Mouse (Mus musculus) hindbrain, embryonic 14.5 days (tissue): Measurements from ENCODE around the gene Piwil1. TPM values are rescaled to one million over a fixed set of nuclear protein-coding genes. Genes with fewer than 3 reads are reported as not detected.

Experiments
- ATAC-seq: fragments of 200-750 bp; cut with Nextera tagmentation; 2 replicates; pipeline ENCODE4 v1.8.0; 2017; ENCODE audit warnings: moderate number of reproducible peaks, mild to moderate bottlenecking, moderate TSS enrichment, moderate library complexity; ENCODE audit not compliant: low FRiP score
- DNase-seq: peaks from one replicate; pipeline ENCODE4 v3.0.0-alpha.2; 2015; ENCODE audit warnings: low spot score
- H3K27ac ChIP-seq: fragments of 300-500 bp; sonication (generic); 2 replicates; pipeline ENCODE4 v1.5.1; 2014; ENCODE audit warnings: mild to moderate bottlenecking, moderate library complexity
- H3K27me3 ChIP-seq: fragments of 300-500 bp; sonication (generic); 2 replicates; pipeline ENCODE4 v1.6.1; 2014; ENCODE audit warnings: mild to moderate bottlenecking, low read length, mixed read lengths; ENCODE audit not compliant: control insufficient read depth, insufficient read depth
- H3K36me3 ChIP-seq: fragments of 300-500 bp; sonication (generic); replicated peaks from 2 replicates; pipeline ENCODE4 v1.6.1; 2014; ENCODE audit not compliant: control insufficient read depth, insufficient read depth
- H3K4me1 ChIP-seq: fragments of 300-500 bp; sonication (generic); replicated peaks from 2 replicates; pipeline ENCODE4 v1.6.1; 2014; ENCODE audit warnings: antibody characterized with exemption, low read length, mixed read lengths; ENCODE audit not compliant: control insufficient read depth, insufficient read depth
- H3K4me2 ChIP-seq: fragments of 300-500 bp; sonication (generic); replicated peaks from 2 replicates; pipeline ENCODE4 v1.6.1; 2014; ENCODE audit warnings: mild to moderate bottlenecking, moderate library complexity
- H3K4me3 ChIP-seq: fragments of 300-500 bp; sonication (generic); replicated peaks from 2 replicates; pipeline ENCODE4 v1.5.1; 2014; ENCODE audit warnings: mild to moderate bottlenecking, low read length
- H3K9ac ChIP-seq: fragments of 300-500 bp; sonication (generic); 2 replicates; pipeline ENCODE4 v1.6.1; 2014
- H3K9me3 ChIP-seq: fragments of 300-500 bp; sonication (generic); 2 replicates; pipeline ENCODE4 v1.6.1; 2016; ENCODE audit warnings: low read length; ENCODE audit not compliant: control insufficient read depth
- WGBS: fragments of 180-500 bp; shearing (Covaris S2); extraction: QIAGEN DNeasy Blood & Tissue Kit; methylation state at CpG from one replicate; pipeline ENCODE4 v1.1.7; 2014; 5-methylcytosine and 5-hydroxymethylcytosine counted together
- polyA plus RNA-seq: library from polyadenylated mRNA; unstranded; fragments of >200 nt; fragmentation: Nextera tagmentation; extraction: Ambion mirVana; gene quantifications from 2 replicates; pipeline ENCODE4 v1.2.1, GENCODE M21; 2014

Piwil1 gene
- polyA plus RNA-seq, 1 experiment from 2014 or later, result 0.19 TPM

DNA sequence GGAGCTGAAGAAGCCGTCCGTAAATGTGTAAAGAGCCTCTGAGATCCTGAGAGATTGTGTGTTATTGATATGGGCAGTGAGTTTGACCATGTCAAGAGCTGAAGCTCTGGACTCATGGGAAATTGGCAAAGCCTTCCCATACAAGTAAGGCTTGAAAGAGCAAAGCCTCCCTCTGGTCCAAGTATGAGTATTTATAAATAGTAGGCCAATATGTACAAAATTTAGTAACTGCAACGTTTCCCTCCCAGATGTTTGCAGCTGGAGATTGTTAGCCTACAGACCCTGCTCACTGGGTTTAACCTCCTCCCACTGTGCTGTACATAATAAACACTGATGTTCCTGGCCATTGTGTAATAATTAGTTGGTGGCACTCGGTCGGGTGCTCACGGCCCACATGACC is 24.5 kb upstream of the Piwil1 start:
- H3K4me2 ChIP-seq, result no peak overlapping the region
- H3K9me3 ChIP-seq, result no peaks in the 10 kb centered on the region
- ATAC-seq, result no peak
- no peak overlapping the region for H3K4me3 ChIP-seq
- no peaks in the 10 kb centered on the region for H3K4me1 ChIP-seq
- DNase-seq, result no peak
- no peak overlapping the region for H3K27ac ChIP-seq
- WGBS, result 79% methylated on average over 6 of the region's 6 CpGs
- H3K36me3 ChIP-seq, result no peaks in the 10 kb centered on the region
- H3K9ac ChIP-seq, result no peak overlapping the region
- H3K27me3 ChIP-seq, result no peaks in the 10 kb centered on the region

DNA sequence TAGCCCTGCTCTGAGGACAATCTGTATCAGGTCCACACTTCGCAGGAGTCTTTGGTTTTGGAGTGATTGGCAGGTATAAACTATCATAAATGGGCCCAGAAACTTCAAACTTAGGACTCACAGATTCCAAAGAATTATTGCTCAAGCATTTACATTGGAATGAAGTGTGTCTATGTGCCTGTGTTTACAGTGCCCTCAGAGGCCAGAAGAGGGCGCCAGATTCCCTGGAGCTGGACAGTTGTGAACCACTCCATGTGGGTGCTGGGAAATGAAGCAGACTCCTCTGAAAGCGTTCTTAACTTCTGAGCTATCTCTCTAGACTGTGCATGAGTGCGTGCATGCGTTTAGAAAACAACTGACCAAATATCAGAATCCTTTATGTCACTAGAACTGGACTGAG is 20.9 kb upstream of the Piwil1 start:
- no peak overlapping the region for H3K9ac ChIP-seq
- DNase-seq, result no peak
- H3K4me2 ChIP-seq, result no peak overlapping the region
- H3K36me3 ChIP-seq, result no peaks in the 10 kb centered on the region
- no peak for ATAC-seq
- 47% methylated on average over 5 of the region's 5 CpGs for WGBS
- peaks cover 4% of the 10 kb centered on the region; the same call in 1 of the 2 replicates for H3K4me1 ChIP-seq
- no peak overlapping the region for H3K4me3 ChIP-seq
- no peaks in the 10 kb centered on the region for H3K27me3 ChIP-seq
- H3K27ac ChIP-seq, result no peak overlapping the region
- H3K9me3 ChIP-seq, result 0 out of 2 replicates have a peak, but pooled peaks cover 4% of the 10 kb centered on the region

DNA sequence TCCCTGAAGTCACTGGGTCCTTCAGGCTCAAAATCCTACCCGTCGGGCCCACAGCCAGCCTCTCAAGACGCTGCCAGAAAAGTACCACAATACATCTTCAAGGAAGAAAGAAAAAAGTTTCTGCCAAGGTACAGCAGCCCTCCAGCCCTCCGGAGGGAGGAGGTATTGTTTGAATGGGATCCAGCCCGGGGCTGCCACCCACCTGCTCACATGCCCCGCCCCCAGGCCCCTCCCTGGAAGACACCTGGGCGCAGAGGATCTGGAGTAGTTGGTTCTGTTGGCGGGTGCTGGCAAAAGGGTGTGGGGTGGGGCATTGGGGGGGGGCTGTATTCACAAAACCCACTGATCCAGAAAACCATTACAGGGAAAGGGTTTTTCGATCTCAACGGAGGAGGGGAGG is 18.1 kb upstream of the Piwil1 start:
- DNase-seq, result no peak
- no peak for ATAC-seq
- H3K9ac ChIP-seq, result no peak overlapping the region

DNA sequence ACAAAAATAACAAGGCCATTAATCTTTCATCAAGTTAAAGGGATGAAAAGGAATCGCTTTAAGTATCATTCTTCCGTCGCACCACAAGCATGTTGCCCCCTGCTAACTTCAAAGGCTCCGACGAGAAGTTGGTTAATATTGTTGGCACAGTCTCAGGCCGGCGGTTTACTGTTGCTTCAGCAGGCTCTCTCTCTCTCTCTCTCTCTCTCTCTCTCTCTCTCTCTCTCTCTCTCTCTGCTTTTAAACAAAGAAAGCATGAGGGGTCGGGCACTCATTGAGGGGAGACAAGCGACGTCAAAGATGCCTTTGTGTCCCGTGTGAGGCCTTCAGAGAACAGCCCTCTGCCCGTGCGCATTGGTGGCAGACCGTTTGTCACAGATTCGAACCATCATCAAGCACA is 17.7 kb upstream of the Piwil1 start:
- peaks cover 4% of the 10 kb centered on the region; the same call in 1 of the 2 replicates for H3K4me1 ChIP-seq
- DNase-seq (peak; percentile 66), ATAC-seq (no peak)
- H3K9ac ChIP-seq, result no peak overlapping the region
- H3K27ac ChIP-seq, result no peak overlapping the region; the same call in 1 of the 2 replicates
- peaks cover 14% of the 10 kb centered on the region; the same call in 1 of the 2 replicates for H3K9me3 ChIP-seq
- 2% methylated on average over 15 of the region's 15 CpGs for WGBS
- H3K27me3 ChIP-seq, result no peaks in the 10 kb centered on the region
- peak overlapping the region; percentile 32 for H3K4me2 ChIP-seq
- no peak overlapping the region for H3K4me3 ChIP-seq
- no peaks in the 10 kb centered on the region for H3K36me3 ChIP-seq

More for the DNA sequence above, 18.1 kb upstream of the Piwil1 start:
- H3K4me2 ChIP-seq, result peak overlapping the region; percentile 32
- 3% methylated on average over 10 of the region's 10 CpGs for WGBS
- no peak overlapping the region for H3K27ac ChIP-seq
- H3K4me3 ChIP-seq, result no peak overlapping the region
- no peaks in the 10 kb centered on the region for H3K27me3 ChIP-seq
- H3K4me1 ChIP-seq, result peaks cover 4% of the 10 kb centered on the region; the same call in 1 of the 2 replicates
- peaks cover 14% of the 10 kb centered on the region; the same call in 1 of the 2 replicates for H3K9me3 ChIP-seq
- H3K36me3 ChIP-seq, result no peaks in the 10 kb centered on the region

DNA sequence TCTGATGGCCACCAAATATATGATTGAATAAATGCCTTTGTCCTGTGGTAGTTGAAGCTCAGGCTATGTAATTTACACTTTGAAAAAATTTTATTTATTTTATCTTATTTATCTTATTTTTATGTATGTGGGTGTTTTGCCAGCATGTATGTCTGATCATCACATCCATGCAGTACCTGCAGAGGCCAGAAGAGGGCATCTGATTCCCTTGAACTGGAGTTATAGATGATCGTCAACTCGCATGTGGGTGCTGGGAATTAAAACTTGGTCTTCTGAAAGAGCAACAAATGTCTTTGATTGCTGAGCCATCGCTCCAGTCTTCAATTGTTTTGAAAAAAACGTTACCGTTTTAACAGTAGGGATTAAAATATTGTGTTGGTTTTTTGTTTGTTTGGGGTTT is 15.2 kb upstream of the Piwil1 start:
- Histone ChIP-seq H3K9ac (no peak overlapping the region), H3K4me1 (peaks cover 4% of the 10 kb centered on the region; the same call in 1 of the 2 replicates), H3K4me3 (no peak overlapping the region), H3K4me2 (no peak overlapping the region), H3K9me3 (peaks cover 14% of the 10 kb centered on the region; the same call in 1 of the 2 replicates), H3K27me3 (no peaks in the 10 kb centered on the region), H3K36me3 (no peaks in the 10 kb centered on the region), H3K27ac (no peak overlapping the region)
- ATAC-seq (no peak), DNase-seq (no peak)
- 82% methylated on average over 5 of the region's 5 CpGs for WGBS

DNA sequence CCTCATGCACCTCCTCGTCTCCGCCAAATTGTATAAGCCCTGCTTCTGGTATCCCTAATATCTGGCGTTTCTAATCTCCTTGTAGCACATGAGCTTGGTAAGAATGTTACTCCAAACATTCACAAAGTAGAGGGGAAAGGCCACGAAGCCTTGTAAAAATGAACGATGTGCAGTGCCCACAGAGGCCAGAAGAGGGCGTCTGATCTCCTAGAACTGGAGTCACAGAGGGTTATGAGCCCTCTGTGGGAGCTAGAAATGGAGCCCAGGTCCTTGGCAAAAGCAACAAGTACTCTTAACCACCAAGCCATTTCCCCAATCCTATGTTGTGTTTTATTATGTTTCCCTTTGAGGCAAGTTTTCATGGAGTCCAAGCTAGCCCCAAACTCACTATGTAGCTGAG is 8.2 kb upstream of the Piwil1 start:
- no peak for ATAC-seq
- H3K4me3 ChIP-seq, result no peak overlapping the region
- H3K36me3 ChIP-seq, result no peaks in the 10 kb centered on the region
- DNase-seq, result no peak
- WGBS, result 74% methylated on average over 6 of the region's 6 CpGs
- H3K9me3 ChIP-seq, result no peaks in the 10 kb centered on the region
- no peaks in the 10 kb centered on the region for H3K4me1 ChIP-seq
- H3K4me2 ChIP-seq, result no peak overlapping the region
- no peaks in the 10 kb centered on the region for H3K27me3 ChIP-seq
- H3K9ac ChIP-seq, result no peak overlapping the region
- H3K27ac ChIP-seq, result no peak overlapping the region

DNA sequence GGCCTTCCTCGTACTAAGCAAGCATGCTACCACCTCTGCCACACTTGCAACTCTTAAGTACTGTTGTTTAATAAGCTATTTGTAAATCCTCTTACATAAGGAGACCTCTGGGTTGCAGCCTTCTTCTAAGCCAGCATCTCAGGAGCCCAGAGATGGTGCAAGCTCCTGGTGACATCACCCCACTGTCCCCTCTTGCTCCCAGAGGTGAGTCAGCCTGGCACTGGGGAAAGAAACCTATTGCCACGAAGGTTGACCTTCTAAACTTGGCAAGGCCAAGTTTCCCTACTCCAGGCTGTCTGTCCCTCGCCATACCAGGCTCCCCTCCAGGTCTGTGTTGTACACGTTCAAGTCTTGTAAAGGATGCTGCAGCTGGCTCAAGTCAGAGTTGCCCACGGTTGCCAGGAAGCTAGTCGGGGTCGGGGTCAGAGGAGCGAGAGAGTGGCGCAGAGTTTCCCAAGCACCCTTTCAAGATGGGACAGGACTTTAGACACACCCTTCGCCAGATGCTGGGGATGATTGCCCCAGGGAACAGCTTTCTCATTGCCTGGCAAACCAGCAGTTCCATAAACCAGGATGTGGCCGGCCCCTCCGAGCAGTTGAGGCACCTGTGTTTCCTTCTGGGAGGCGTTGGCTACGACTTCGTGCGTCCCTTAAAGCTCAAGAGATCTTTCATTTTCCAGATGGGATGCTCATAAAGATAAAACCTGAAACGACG is 7.6 kb upstream of the Piwil1 start:
- no peaks in the 10 kb centered on the region for H3K27me3 ChIP-seq
- 71% methylated on average over 18 of the region's 18 CpGs for WGBS
- no peaks in the 10 kb centered on the region for H3K36me3 ChIP-seq
- no peak for DNase-seq
- H3K9ac ChIP-seq, result no peak overlapping the region
- ATAC-seq, result no peak
- H3K4me1 ChIP-seq, result no peaks in the 10 kb centered on the region
- no peaks in the 10 kb centered on the region for H3K9me3 ChIP-seq
- no peak overlapping the region for H3K27ac ChIP-seq
- H3K4me3 ChIP-seq, result no peak overlapping the region
- no peak overlapping the region for H3K4me2 ChIP-seq

DNA sequence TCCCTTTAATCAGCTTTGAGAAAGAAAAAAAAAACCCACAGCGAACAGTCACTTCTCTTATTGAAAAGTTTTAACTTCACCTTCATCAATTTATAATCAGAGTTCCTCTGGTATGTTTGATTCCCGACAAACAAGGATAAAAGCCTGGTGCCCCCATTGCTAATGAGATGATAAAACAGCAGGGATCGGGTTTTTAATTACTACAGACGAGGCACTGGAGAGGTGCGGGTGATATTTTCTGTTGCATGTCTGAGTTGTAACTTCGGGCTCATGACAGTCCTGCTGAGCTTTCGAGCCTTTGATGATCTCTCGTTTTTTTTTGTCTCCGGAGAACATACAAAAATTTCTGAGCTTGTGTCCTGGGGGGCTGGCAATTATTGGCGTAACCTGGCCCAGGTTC is 5.5 kb upstream of the Piwil1 start:
- H3K27me3 ChIP-seq, result no peaks in the 10 kb centered on the region
- no peak for DNase-seq
- peak overlapping the region; percentile 24; the same call in 1 of the 2 replicates for H3K4me2 ChIP-seq
- no peaks in the 10 kb centered on the region for H3K36me3 ChIP-seq
- H3K4me1 ChIP-seq, result no peaks in the 10 kb centered on the region
- no peak overlapping the region for H3K27ac ChIP-seq
- no peak overlapping the region for H3K9ac ChIP-seq
- WGBS, result 26% methylated on average over 10 of the region's 10 CpGs
- no peak for ATAC-seq
- no peaks in the 10 kb centered on the region for H3K9me3 ChIP-seq
- no peak overlapping the region for H3K4me3 ChIP-seq

DNA sequence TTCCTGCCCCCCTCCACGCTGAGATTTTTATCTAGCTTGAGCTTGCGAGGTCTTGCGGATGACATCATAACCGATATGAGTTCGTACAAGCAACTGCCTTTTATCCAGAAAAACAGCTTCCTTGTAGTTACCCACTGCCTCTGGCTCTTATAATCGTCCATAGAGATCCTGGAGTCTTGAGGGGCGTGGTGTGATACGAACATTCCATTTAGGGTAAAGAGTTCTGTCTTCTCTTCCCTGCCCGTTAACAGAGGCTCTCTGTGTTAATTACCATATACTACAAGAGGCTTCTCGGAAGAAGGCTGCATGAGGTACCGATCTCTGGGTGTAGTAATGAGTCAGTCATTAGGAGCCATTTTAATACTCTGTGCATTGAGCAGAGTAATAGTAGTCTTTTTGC is 1.6 kb upstream of the Piwil1 start:
- Histone ChIP-seq H3K27me3 (no peaks in the 10 kb centered on the region), H3K4me2 (no peak overlapping the region), H3K36me3 (no peaks in the 10 kb centered on the region), H3K9me3 (no peaks in the 10 kb centered on the region), H3K9ac (no peak overlapping the region), H3K4me3 (no peak overlapping the region), H3K27ac (no peak overlapping the region), H3K4me1 (peaks cover 11% of the 10 kb centered on the region)
- ATAC-seq, result no peak
- DNase-seq, result no peak
- 71% methylated on average over 11 of the region's 11 CpGs for WGBS
